Mouse (Mus musculus) midbrain, embryonic 16.5 days (tissue): ENCODE data around the gene Gm15056. TPM values are rescaled to one million over a fixed set of nuclear protein-coding genes. Genes with fewer than 3 reads are reported as not detected.

Source experiments
- polyA plus RNA-seq: library from polyadenylated mRNA; unstranded; fragments of >200 nt; fragmentation: Nextera tagmentation; extraction: Ambion mirVana; gene quantifications from 2 replicates; pipeline ENCODE4 v1.2.1, GENCODE M21; 2015

Gm15056 gene
- polyA plus RNA-seq, 1 experiment from 2014 or later = not detected

Other genes starting within 250 kb of the Gm15056 start
- gene Defb33, start 10.0 kb downstream of the Gm15056 start, polyA plus RNA-seq = not detected in 2 replicates
- not detected in 2 replicates for gene Gm6040, start 19.4 kb upstream of the Gm15056 start, polyA plus RNA-seq
- gene AY761185, start 42.1 kb upstream of the Gm15056 start, polyA plus RNA-seq = not detected in 2 replicates
- gene Defa21, start 122.9 kb upstream of the Gm15056 start, polyA plus RNA-seq = not detected in 2 replicates
- gene Defa23, start 152.4 kb upstream of the Gm15056 start, polyA plus RNA-seq = not detected in 2 replicates
- gene Defa35, start 162.4 kb upstream of the Gm15056 start, polyA plus RNA-seq = not detected in 2 replicates
- not detected in 2 replicates for gene Defa25, start 181.8 kb upstream of the Gm15056 start, polyA plus RNA-seq
- gene Gm14851, start 193.4 kb upstream of the Gm15056 start, polyA plus RNA-seq = not detected in 2 replicates
- not detected in 2 replicates for gene Defa30, start 232.0 kb upstream of the Gm15056 start, polyA plus RNA-seq